Mouse (Mus musculus) right cerebral cortex, adult 18-20 months (tissue): ENCODE measurements at regions not wholly inside any gene's neighbourhood (a gene's known extent, or its start where the extent isn't known, plus 50 kb on each side); places are given as distances from the start of the nearest gene placed in this dataset.

Source experiments
- DNase-seq: peaks from one replicate; pipeline ENCODE4 v3.0.0; 2022; ENCODE audit warnings: mixed read lengths

- DNase-seq, result peak; percentile 44
These were observed 74.0 kb upstream of the Camk1g start for GRCm38 (mm10) chr1:193443964-193444676.

- DNase-seq, result no peak
These were observed 70.4 kb upstream of the Camk1g start for GRCm38 (mm10) chr1:193440512-193440911.

- DNase-seq, result no peak
These were observed 64.2 kb upstream of the Camk1g start for GRCm38 (mm10) chr1:193434281-193434680.

GRCm38 (mm10) chr1:193433493-193434021 lies 63.5 kb upstream of the Camk1g start:
- DNase-seq, result no peak

GRCm38 (mm10) chr1:193430231-193430630 lies 60.1 kb upstream of the Camk1g start:
- no peak for DNase-seq

GRCm38 (mm10) chr1:193423653-193424075 lies 53.6 kb upstream of the Camk1g start:
- no peak for DNase-seq

- no peak for DNase-seq
These were observed 52.8 kb upstream of the Camk1g start for GRCm38 (mm10) chr1:193422886-193423285.

GRCm38 (mm10) chr1:193421820-193422219 lies 51.7 kb upstream of the Camk1g start:
- DNase-seq, result no peak

GRCm38 (mm10) chr1:193421414-193421813 lies 51.3 kb upstream of the Camk1g start:
- DNase-seq, result no peak
